Comparison of ENCODE assay signal across 9 mouse cellular contexts in the genomic region with DNA sequence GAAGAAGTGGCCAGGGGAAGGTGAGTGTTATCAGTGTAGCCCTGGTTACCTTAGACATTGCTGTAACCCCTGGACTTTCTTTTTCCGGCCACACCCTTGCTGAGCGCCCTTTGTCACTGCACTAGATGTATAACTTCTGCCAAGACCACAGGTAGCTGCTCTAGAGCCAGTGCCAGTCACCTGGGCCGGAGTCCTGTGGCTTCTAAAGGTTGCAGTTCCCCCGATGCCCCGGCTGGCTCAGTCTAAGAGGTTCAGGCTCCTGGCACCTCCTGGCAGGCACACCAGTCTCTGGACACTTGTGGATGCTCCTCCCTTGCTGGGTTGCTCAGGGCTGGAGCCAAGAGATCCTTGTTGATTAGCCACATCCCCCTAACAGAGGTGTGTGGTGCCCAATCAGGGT. TPM values are rescaled to one million over a fixed set of nuclear protein-coding genes. Genes with fewer than 3 reads are reported as not detected.
DNase-seq lines count a peak whose midpoint lies in the region; ATAC-seq and TF ChIP-seq lines count a peak whose summit lies in the region.
"Had no signal": no experiment of that assay in that cellular context is flagged by ENCODE, and none has a peak within 500 bp of the region (broad histone marks: within the 10 kb centered on the region; RNA-seq: fewer than 3 reads in every experiment).

A gene (minus strand): TSS at position 225 of the 400 bp plus-strand sequence.

- peaks cover 3% of the 10 kb centered on the region; the same call in 1 of the 2 replicates for H3K27me3 ChIP-seq in lung, embryonic 15.5 days
- no peaks in the 10 kb centered on the region for H3K27me3 ChIP-seq in intestine, postnatal 0 days (replicated peaks; ENCODE audit: control insufficient read depth, insufficient read depth, low read length)

- ATAC-seq in lung, embryonic 15.5 days (ENCODE audit: borderline replicate concordance, extremely low read depth, low FRiP score, low TSS enrichment): no peak
- peak; percentile 61 for ATAC-seq in intestine, postnatal 0 days

- H3K9ac ChIP-seq in lung, embryonic 15.5 days: no peak within 1 kb of the TSS
- peak within 1 kb of the TSS; percentile 45 for H3K9ac ChIP-seq in intestine, postnatal 0 days (ENCODE audit: low read depth, low read length)
- H3K9ac ChIP-seq: neural tube, embryonic 15.5 days had no signal

- no peaks in the 10 kb centered on the region for H3K36me3 ChIP-seq in lung, embryonic 15.5 days
- H3K36me3 ChIP-seq in intestine, postnatal 0 days (ENCODE audit: control insufficient read depth, insufficient read depth): peaks cover 5% of the 10 kb centered on the region; the same call in 1 of the 2 replicates
- H3K36me3 ChIP-seq: neural tube, embryonic 15.5 days had no signal

- H3K27ac ChIP-seq in gastrocnemius, adult 2 months: peak within 1 kb of the TSS; percentile 81
- peak within 1 kb of the TSS; percentile 44; the same call in 1 of the 2 replicates for H3K27ac ChIP-seq in lung, embryonic 15.5 days
- peak within 1 kb of the TSS; percentile 95 for H3K27ac ChIP-seq in intestine, postnatal 0 days (ENCODE audit: low read depth, low read length)
- H3K27ac ChIP-seq: neural tube, embryonic 15.5 days had no signal

- DNase-seq in gastrocnemius, adult 2 months: no peak
- DNase-seq in gastrocnemius, postnatal 4 days (ENCODE audit: low spot score in 2 of 2): no peak
- DNase-seq in lung, postnatal 14 days: no peak
- DNase-seq in natural killer cell, adult 2 months (ENCODE audit: low spot score in 2 of 2): peak; percentile 39 to 47
- no peak for DNase-seq in layer of hippocampus, postnatal 25 days (ENCODE audit: extremely low spot score in 1 of 2, low spot score in 1 of 2)
- no peak for DNase-seq in cerebellum, postnatal 10 days

- H3K4me3 ChIP-seq in gastrocnemius, adult 2 months: peak within 1 kb of the TSS; percentile 58
- H3K4me3 ChIP-seq in lung, embryonic 15.5 days: 0 out of 2 replicates have a peak within 1 kb of the TSS, but pooled peaks have one; percentile 6
- peak within 1 kb of the TSS; percentile 35 for H3K4me3 ChIP-seq in intestine, postnatal 0 days (ENCODE audit: low read depth, low read length)
- H3K4me3 ChIP-seq: neural tube, embryonic 15.5 days had no signal

- H3K4me1 ChIP-seq in lung, embryonic 15.5 days: peaks cover 39% of the 10 kb centered on the region
- peaks cover 26% of the 10 kb centered on the region for H3K4me1 ChIP-seq in intestine, postnatal 0 days (replicated peaks; ENCODE audit: control insufficient read depth, insufficient read depth, low read length)

- peak within 1 kb of the TSS; percentile 39 for H3K4me2 ChIP-seq in lung, embryonic 15.5 days
- peak within 1 kb of the TSS; percentile 64 for H3K4me2 ChIP-seq in intestine, postnatal 0 days (replicated peaks; ENCODE audit: low read depth)
- H3K4me2 ChIP-seq: neural tube, embryonic 15.5 days had no signal

- no peak for TF ChIP-seq CTCF in gastrocnemius, adult 2 months (IDR thresholded peaks at IDR 0.05)
- no peak for TF ChIP-seq CTCF in intestine, postnatal 0 days (IDR thresholded peaks at IDR 0.05; ENCODE audit: low read depth)

- WGBS in lung, embryonic 15.5 days: 82% methylated on average over 5 of the region's 5 CpGs
- WGBS in intestine, postnatal 0 days: 38% methylated on average over 5 of the region's 5 CpGs

- H3K9me3 ChIP-seq in lung, embryonic 15.5 days: no peaks in the 10 kb centered on the region
- no peaks in the 10 kb centered on the region for H3K9me3 ChIP-seq in intestine, postnatal 0 days (ENCODE audit: control insufficient read depth)
- H3K9me3 ChIP-seq: neural tube, embryonic 15.5 days had no signal

- intact Hi-C loops in gastrocnemius, adult 2 months (cut with DNase I): no loop called here

RNA-seq across cellular contexts. Expression of the gene that starts here (rescaled TPM):
- total RNA-seq in gastrocnemius, adult 2 months (2021): under 1 TPM; 0.41 to 0.59 TPM
- 1 to 10 TPM; 2.8 to 2.9 TPM for total RNA-seq in gastrocnemius, postnatal 4 days (2021)
- polyA plus RNA-seq in lung, embryonic 15.5 days (2015; fragmentation: Nextera tagmentation; extraction: Ambion mirVana): 8.0 and 8.3 TPM in 2 replicates
- polyA plus RNA-seq in intestine, postnatal 0 days (2015; fragmentation: Nextera tagmentation; extraction: Ambion mirVana): 15.6 and 15.8 TPM in 2 replicates
- total RNA-seq in layer of hippocampus, postnatal 25 days (2021): under 1 TPM; 0.42 to 0.68 TPM

Comparison
In these comparisons a context has a peak if more than half of its experiments do, and no peak if none do; other contexts are left out.
1. DNase-seq: peak in natural killer cell, adult 2 months (2 of 2); none in gastrocnemius, adult 2 months (single experiment), gastrocnemius, postnatal 4 days (0 of 2), lung, postnatal 14 days (single experiment), layer of hippocampus, postnatal 25 days (0 of 2) and cerebellum, postnatal 10 days (0 of 2).
2. H3K27ac ChIP-seq: peak in every context shown above with its lines; median percentile 95 in intestine, postnatal 0 days; 81 in gastrocnemius, adult 2 months; 44 in lung, embryonic 15.5 days.
3. H3K4me3 ChIP-seq: peak in every context shown above with its lines; median percentile 58 in gastrocnemius, adult 2 months; 35 in intestine, postnatal 0 days; 6 in lung, embryonic 15.5 days.